Mouse (Mus musculus): ENCODE measurements at regions not wholly inside any gene's neighbourhood (a gene's known extent, or its start where the extent isn't known, plus 50 kb on each side); places are given as distances from the start of the nearest gene placed in this dataset.
A peak's percentile ranks its signal among the peaks of the same experiment; 100 is the strongest.

GRCm38 (mm10) chr9:111838069-111838820 is 148.1 kb upstream of the Stac start:
- no peak for DNase-seq (ENCODE audit: low spot score in 2 of 2)

- DNase-seq (ENCODE audit: low spot score in 2 of 2) = peak; percentile 17 to 21
Measured at GRCm38 (mm10) chr9:111822094-111822493, 131.9 kb upstream of the Stac start.

- DNase-seq (ENCODE audit: low spot score in 2 of 2) = no peak
Measured at GRCm38 (mm10) chr9:111817461-111817860, 127.3 kb upstream of the Stac start.

- no peak for DNase-seq (ENCODE audit: low spot score in 2 of 2)
Measured at GRCm38 (mm10) chr9:111804931-111805330, 114.8 kb upstream of the Stac start.

- DNase-seq (ENCODE audit: low spot score in 2 of 2) = no peak
Measured at GRCm38 (mm10) chr9:111801381-111801780, 111.2 kb upstream of the Stac start.

GRCm38 (mm10) chr9:111800869-111801268 is 110.7 kb upstream of the Stac start:
- DNase-seq (ENCODE audit: low spot score in 2 of 2) = no peak

GRCm38 (mm10) chr9:111778981-111779380 is 88.8 kb upstream of the Stac start:
- no peak for DNase-seq (ENCODE audit: low spot score in 2 of 2)

- DNase-seq (ENCODE audit: low spot score in 2 of 2) = no peak
Measured at GRCm38 (mm10) chr9:111777433-111778135, 87.4 kb upstream of the Stac start.

GRCm38 (mm10) chr9:111774229-111774628 is 84.1 kb upstream of the Stac start:
- no peak for DNase-seq (ENCODE audit: low spot score in 2 of 2)

- DNase-seq (ENCODE audit: low spot score in 2 of 2) = no peak
Measured at GRCm38 (mm10) chr9:111762653-111763468, 72.7 kb upstream of the Stac start.

GRCm38 (mm10) chr9:111755235-111755634 is 65.1 kb upstream of the Stac start:
- no peak for DNase-seq (ENCODE audit: low spot score in 2 of 2)

- no peak for DNase-seq (ENCODE audit: low spot score in 2 of 2)
Measured at GRCm38 (mm10) chr9:111746151-111746550, 56.0 kb upstream of the Stac start.

GRCm38 (mm10) chr9:111745206-111745605 is 55.1 kb upstream of the Stac start:
- no peak for DNase-seq (ENCODE audit: low spot score in 2 of 2)
